Mouse (Mus musculus) gastrocnemius, postnatal 36 days (tissue): ENCODE results near the gene Ydjc. TPM values are rescaled to one million over a fixed set of nuclear protein-coding genes. Genes with fewer than 3 reads are reported as not detected.

Experiments
- DNase-seq, 2 experiments: peaks; one replicate each; pipeline ENCODE4 v3.0.0; 2022
- intact Hi-C: fragments of 180-260 bp; cut with DNase I; formaldehyde crosslinking; loops from one replicate; pipeline ENCODE4 v1.15.1; 2025
- microRNA-seq, 2 experiments: library from miRNA; unstranded; fragments of <30 nt; microRNA quantifications; one replicate each; pipeline ENCODE4 v1.2.0; 2021
- total RNA-seq, 2 experiments: library from RNA; stranded (reverse); gene quantifications; 2 replicates each; pipeline ENCODE4 v1.2.3; 2021

The Ydjc gene
- total RNA-seq, 2 experiments from 2014 or later, result 0.20 TPM; not detected in 1

DNA sequence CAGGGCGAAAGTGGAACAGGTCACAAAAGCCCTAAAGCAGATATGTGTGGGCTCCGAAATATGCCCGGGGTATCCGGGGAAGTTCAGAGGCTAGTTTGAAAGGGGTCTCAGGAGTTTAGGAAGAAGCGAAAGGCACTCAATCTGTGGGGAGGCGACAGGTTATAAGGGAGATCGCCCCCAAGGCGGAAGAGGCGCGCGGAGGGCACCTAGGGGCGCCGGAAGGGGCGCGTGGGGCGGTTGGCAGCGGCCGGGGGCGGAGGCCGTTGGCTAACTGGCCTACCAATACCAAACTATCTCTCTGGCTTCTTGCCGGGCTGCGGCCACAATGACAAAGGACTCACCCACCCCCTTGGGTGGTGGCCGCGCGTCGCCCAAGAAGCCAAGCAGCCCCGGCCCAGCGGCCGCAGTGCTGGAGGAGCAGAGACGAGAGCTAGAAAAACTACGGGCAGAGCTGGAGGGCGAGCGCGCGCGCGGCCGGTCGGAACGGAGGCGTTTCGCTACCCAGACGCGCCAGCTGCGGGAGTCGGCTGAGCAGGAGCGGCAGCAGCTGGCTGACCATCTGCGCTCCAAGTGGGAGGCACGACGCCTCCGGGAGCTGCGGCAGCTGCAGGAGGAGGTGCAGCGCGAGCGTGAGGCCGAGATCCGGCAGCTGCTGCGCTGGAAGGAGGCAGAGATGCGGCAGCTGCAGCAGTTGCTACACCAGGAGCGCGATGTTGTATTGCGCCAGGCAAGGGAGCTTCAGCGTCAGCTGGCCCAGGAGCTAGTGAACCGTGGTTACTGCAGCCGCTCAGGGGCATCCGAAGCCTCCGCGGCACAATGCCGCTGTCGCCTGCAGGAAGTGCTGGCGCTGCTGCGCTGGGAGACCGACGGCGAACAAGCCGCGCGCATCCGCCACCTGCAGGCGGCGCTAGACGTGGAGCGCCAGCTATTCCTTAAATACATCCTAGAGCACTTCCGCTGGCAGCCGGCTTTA is 64.3 kb downstream of the Ydjc start, which contains the start of gene Rimbp3:
Rimbp3 (plus strand) TSS at position 215 of the 973 bp plus-strand sequence.
- intact Hi-C loops, result loop anchor here (5.0 kb wide), 2 partner anchors 61 to 76 kb away; partner anchors contain the start of genes Ccdc116 and Sdf2l1
- peak; percentile 72 to 76 for DNase-seq

DNA sequence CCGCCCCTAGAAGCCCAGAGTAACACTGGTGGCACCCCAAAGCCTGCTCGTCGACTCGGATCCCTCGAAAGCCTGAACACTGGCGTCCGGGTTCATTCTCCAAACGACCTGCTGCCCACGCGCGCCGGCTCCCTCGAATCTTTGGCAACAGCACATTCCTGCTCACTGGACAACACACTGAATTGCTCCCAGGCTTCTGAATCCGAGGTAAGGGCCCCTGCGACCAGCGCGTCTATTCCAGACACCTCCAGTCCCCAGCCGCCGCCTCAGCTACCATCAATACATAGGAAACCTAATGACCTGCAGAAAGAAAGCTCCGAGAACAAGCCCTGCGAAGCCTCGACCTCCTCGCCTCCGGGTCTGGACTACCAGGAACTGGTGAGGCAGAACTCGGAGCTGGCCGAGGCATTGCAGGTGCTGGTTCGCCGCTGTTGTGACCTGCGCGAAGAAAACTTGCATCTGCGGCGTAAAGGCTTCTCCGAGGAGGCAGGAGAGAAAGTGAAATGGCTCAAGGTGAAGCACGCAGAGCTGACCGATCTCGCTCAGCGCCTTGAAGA is 65.1 kb downstream of the Ydjc start:
- DNase-seq, result no peak
- intact Hi-C loops, result loop anchor here (5.0 kb wide), 2 partner anchors 62 to 77 kb away; partner anchors contain the start of genes Ccdc116 and Sdf2l1

Small RNAs within 50 kb of the gene (microRNA-seq; reads per million reads assigned to microRNA genes)
- gene Mir130b (39.4 to 54.2 reads per million in 2 experiments), gene Mir301b (1.5 to 2.1 reads per million in 2 experiments)

Other genes with a start within 250 kb of the Ydjc start
- 10 to 100 TPM; 11.1 to 11.8 TPM for gene Ppm1f, start 248.2 kb upstream of the Ydjc start, total RNA-seq
- gene Mapk1, start 161.2 kb upstream of the Ydjc start, total RNA-seq, result 10 to 100 TPM; 87.9 to 89.5 TPM
- gene Ypel1, start 74.9 kb upstream of the Ydjc start, total RNA-seq, result under 1 TPM; 0.69 to 0.94 TPM
- 10 to 100 TPM; 23.2 to 29.4 TPM for gene Ppil2, start 33.4 kb upstream of the Ydjc start, total RNA-seq
- under 1 TPM in 1 of 2 experiments, not detected in 1; 0.92 TPM for gene 2610318N02Rik, start 19.5 kb upstream of the Ydjc start, total RNA-seq
- gene Sdf2l1, start 12.2 kb upstream of the Ydjc start, total RNA-seq, result 1 to 10 TPM; 3.8 to 4.8 TPM
- gene Ccdc116, start 2.6 kb downstream of the Ydjc start, total RNA-seq, result under 1 TPM in 1 of 2 experiments, not detected in 1; 0.26 TPM
- 100 to 1,000 TPM; 130 to 135 TPM for gene Ube2l3, start 58.0 kb downstream of the Ydjc start, total RNA-seq
- gene Rimbp3, start 64.0 kb downstream of the Ydjc start, total RNA-seq, result not detected
- gene Hic2, start 89.0 kb downstream of the Ydjc start, total RNA-seq, result 1 to 10 TPM; 1.1 to 1.3 TPM
- 1 to 10 TPM in 1 of 2 experiments, under 1 TPM in 1; 0.91 to 1.4 TPM for gene Tmem191c, start 131.5 kb downstream of the Ydjc start, total RNA-seq
- gene Serpind1, start 186.8 kb downstream of the Ydjc start, total RNA-seq, result under 1 TPM in 1 of 2 experiments, not detected in 1; 0.27 TPM